Mouse (Mus musculus): ENCODE data around the gene Akr1b7.
"Not testable (repeated sequence)": the region's sequence is repeated elsewhere in the genome, so short reads cannot be mapped to it uniquely, and the experiment has no call there.

The Akr1b7 gene

GRCm38 (mm10) chr6:34412023-34412422, at the start of gene Akr1b7:
Gene Akr1b7, plus strand, starts transcription at chr6:34412334.
- DNase-seq (ENCODE audit: extremely low read depth, insufficient read length, low spot score), result no peak

GRCm38 (mm10) chr6:34364217-34365136, 47.7 kb upstream of the Akr1b7 start:
- DNase-seq (ENCODE audit: extremely low read depth, insufficient read length, low spot score), result no peak

GRCm38 (mm10) chr6:34367998-34368397, 44.1 kb upstream of the Akr1b7 start:
- DNase-seq (ENCODE audit: extremely low read depth, insufficient read length, low spot score), result no peak

- DNase-seq (ENCODE audit: extremely low read depth, insufficient read length, low spot score), result no peak
Measured at GRCm38 (mm10) chr6:34370081-34370480, 42.1 kb upstream of the Akr1b7 start.

GRCm38 (mm10) chr6:34371700-34372351, 40.3 kb upstream of the Akr1b7 start:
- no peak for DNase-seq (ENCODE audit: extremely low read depth, insufficient read length, low spot score)

GRCm38 (mm10) chr6:34373841-34374240, 38.3 kb upstream of the Akr1b7 start:
- no peak for DNase-seq (ENCODE audit: extremely low read depth, insufficient read length, low spot score)

GRCm38 (mm10) chr6:34375888-34376287, 36.2 kb upstream of the Akr1b7 start:
- not testable (repeated sequence) for DNase-seq (ENCODE audit: extremely low read depth, insufficient read length, low spot score)

- no peak for DNase-seq (ENCODE audit: extremely low read depth, insufficient read length, low spot score)
Measured at GRCm38 (mm10) chr6:34383401-34383800, 28.7 kb upstream of the Akr1b7 start.

- peak; percentile 79 for DNase-seq (ENCODE audit: extremely low read depth, insufficient read length, low spot score)
Measured at GRCm38 (mm10) chr6:34384110-34384661, 27.9 kb upstream of the Akr1b7 start, which contains the start of gene Akr1b10. Gene Akr1b10, plus strand, starts transcription at chr6:34384218.

GRCm38 (mm10) chr6:34384701-34385370, 27.3 kb upstream of the Akr1b7 start:
- peak; percentile 24 for DNase-seq (ENCODE audit: extremely low read depth, insufficient read length, low spot score)

- DNase-seq (ENCODE audit: extremely low read depth, insufficient read length, low spot score), result no peak
Measured at GRCm38 (mm10) chr6:34388420-34389156, 23.5 kb upstream of the Akr1b7 start.

- no peak for DNase-seq (ENCODE audit: extremely low read depth, insufficient read length, low spot score)
Measured at GRCm38 (mm10) chr6:34395897-34396296, 16.2 kb upstream of the Akr1b7 start.

GRCm38 (mm10) chr6:34398431-34398830, 13.7 kb upstream of the Akr1b7 start:
- no peak for DNase-seq (ENCODE audit: extremely low read depth, insufficient read length, low spot score)

GRCm38 (mm10) chr6:34399606-34400220, 12.4 kb upstream of the Akr1b7 start:
- DNase-seq (ENCODE audit: extremely low read depth, insufficient read length, low spot score), result no peak

- DNase-seq (ENCODE audit: extremely low read depth, insufficient read length, low spot score), result no peak
Measured at GRCm38 (mm10) chr6:34400696-34401095, 11.4 kb upstream of the Akr1b7 start.

GRCm38 (mm10) chr6:34406746-34407145, 5.4 kb upstream of the Akr1b7 start:
- no peak for DNase-seq (ENCODE audit: extremely low read depth, insufficient read length, low spot score)

- DNase-seq (ENCODE audit: extremely low read depth, insufficient read length, low spot score), result no peak
Measured at GRCm38 (mm10) chr6:34407403-34407802, 4.7 kb upstream of the Akr1b7 start.

- no peak for DNase-seq (ENCODE audit: extremely low read depth, insufficient read length, low spot score)
Measured at GRCm38 (mm10) chr6:34412688-34413087, 554 bp downstream of the Akr1b7 start.

- DNase-seq (ENCODE audit: extremely low read depth, insufficient read length, low spot score), result peak; percentile 4
Measured at GRCm38 (mm10) chr6:34413386-34413785, 1.3 kb downstream of the Akr1b7 start.

- DNase-seq (ENCODE audit: extremely low read depth, insufficient read length, low spot score), result no peak
Measured at GRCm38 (mm10) chr6:34416521-34416920, 4.4 kb downstream of the Akr1b7 start.
